Mouse (Mus musculus) left cerebral cortex, postnatal 10 days (tissue): ENCODE measurements around the gene Acp1. TPM values are rescaled to one million over a fixed set of nuclear protein-coding genes. Genes with fewer than 3 reads are reported as not detected.

Experiments used
- DNase-seq, 2 experiments: peaks; one replicate each; pipeline ENCODE4 v3.0.0; 2021 to 2022; ENCODE audit warnings: low spot score in 2 of 2, mixed read lengths in 1 of 2; ENCODE audit errors: extremely low spot score in 1 of 2
- intact Hi-C: fragments of 180-260 bp; cut with DNase I; formaldehyde crosslinking; loops from one replicate; pipeline ENCODE4 v1.15.1; 2025
- total RNA-seq, 2 experiments: library from RNA; stranded (reverse); gene quantifications; 2 replicates each; pipeline ENCODE4 v1.2.3; 2021

Gene Acp1
- 10 to 100 TPM; 49.7 to 52.4 TPM for total RNA-seq

GRCm38 (mm10) chr12:30911261-30912047 lies at the start of gene Acp1, which contains the start of gene Sh3yl1:
Gene Acp1, minus strand, starts transcription at chr12:30911589.
Gene Sh3yl1, plus strand, starts transcription at chr12:30911668.
- peak; percentile 92 to 95 for DNase-seq
- intact Hi-C loops = no loop called here

DNA sequence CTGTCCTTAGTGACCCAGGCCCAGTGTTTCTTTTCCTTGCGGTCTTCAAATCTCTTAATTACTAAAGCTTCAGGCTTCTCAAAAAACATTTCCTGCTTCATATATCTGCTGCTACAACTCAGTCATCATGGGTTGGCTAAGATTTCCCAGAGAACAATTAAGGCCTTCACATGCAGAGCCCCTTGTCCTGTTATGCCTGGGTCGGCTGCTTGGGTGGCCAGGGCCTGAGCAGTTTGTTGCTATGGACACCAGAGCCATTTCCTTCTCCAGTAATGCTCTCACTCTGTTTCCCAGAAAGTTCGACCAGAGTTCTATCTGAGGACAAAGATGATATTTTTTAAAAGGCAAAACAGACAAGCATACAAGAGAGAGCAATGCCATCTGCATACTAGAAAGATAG lies 32.8 kb upstream of the Acp1 start:
- DNase-seq = no peak
- intact Hi-C loops = no loop called here

- intact Hi-C loops = no loop called here
- no peak for DNase-seq
Measured at GRCm38 (mm10) chr12:30943057-30943986, 31.9 kb upstream of the Acp1 start.

DNA sequence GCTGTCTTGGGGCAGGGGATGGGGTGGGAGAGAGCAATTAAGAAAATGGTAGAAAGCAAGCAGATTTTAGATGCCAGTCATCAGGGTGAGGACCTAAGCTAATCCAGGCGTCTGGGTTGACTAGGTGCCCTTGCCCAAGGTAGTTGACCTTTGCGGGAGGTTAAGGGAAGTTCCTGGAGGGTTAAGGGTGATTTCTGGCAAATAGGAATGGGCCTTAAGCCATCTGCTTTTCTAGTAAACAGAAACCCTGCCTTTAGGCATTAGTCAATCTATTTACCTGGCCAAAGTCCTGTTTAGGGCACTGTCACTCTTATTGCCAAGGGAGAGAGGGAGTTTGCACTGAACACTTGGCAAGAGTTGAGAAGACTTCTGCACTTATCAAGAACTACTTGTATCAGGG lies 25.5 kb upstream of the Acp1 start:
- intact Hi-C loops = no loop called here
- DNase-seq = no peak

- intact Hi-C loops = no loop called here
- DNase-seq = no peak
Measured at GRCm38 (mm10) chr12:30933299-30933698, 21.9 kb upstream of the Acp1 start.

DNA sequence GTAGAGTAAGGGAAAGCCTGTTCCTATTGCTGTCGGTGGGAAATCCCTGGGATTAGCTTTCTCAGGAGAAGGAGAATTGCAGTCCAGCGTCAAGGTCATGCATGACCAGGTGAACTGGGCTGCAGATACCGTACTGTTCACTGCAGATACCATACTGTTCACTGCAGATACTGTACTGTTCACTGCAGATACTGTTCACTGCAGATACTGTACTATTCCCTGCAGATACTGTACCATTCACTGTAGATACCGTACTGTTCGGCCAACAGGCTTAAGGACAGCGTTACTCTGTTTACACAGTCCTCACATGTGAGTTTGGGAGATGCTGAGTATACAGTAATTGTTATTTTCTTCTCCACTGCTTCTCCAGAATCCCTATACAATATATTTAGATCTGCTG lies 16.8 kb upstream of the Acp1 start:
- intact Hi-C loops = no loop called here
- DNase-seq = no peak

DNA sequence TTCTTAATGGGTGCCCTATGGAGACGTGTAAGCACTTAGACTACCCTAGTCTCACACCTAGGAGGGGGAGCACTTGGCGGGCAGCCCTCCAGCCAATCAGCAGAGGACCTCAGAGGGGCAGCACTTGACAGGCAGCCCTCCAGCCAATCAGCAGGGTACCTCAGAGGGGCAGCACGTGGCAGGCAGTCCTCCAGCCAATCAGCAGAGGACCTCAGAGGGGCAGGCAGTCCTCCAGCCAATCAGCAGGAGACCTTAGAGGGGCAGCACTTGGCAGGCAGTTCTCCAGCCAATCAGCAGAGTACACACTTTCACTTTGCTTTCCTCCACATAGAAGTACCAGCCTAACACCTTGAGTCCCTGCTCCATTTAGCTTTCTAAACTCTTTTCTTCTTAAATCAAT lies 11.0 kb upstream of the Acp1 start:
- intact Hi-C loops = no loop called here
- no peak for DNase-seq

- no peak for DNase-seq
- intact Hi-C loops = no loop called here
Measured at GRCm38 (mm10) chr12:30912840-30913239, 1.5 kb upstream of the Acp1 start.

DNA sequence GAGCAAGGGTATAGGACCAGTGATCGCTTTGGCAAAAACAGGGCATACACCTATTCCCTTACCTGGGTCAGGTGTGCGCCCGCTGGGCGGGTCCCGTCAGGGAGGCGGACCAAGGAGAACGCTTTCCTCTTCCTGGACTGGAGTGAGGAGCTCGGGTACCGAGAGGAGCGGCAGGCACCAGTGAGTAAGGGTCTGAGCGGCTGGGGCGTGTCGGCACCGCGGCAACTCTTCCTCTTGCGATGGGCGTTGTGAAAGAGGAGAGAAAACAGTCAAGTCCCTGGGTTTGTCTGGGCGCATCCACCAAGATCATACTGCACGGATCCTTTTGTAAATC lies 626 bp upstream of the Acp1 start:
- intact Hi-C loops = no loop called here
- DNase-seq = peak; percentile 39 to 41

DNA sequence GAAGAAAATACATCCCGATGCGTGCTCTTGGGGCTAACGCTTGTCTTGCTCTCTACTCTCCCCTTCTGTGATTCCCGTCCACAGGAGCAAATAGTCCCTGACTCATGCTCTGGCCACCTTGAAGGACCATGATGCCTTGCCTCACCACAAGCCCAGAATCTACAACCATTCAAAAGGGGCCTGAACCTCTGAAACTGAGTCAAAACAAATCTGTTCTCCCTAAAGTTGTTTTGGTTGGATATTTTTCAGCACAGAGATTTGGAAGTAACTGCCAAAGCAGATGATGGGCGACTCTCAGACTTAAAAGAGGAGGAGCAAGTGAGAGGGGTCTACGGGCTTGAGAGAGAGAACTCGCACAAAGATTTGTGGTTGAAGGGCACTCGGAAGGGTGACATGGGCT lies 529 bp downstream of the Acp1 start:
- intact Hi-C loops = no loop called here
- no peak for DNase-seq

GRCm38 (mm10) chr12:30909881-30910280 lies 1.5 kb downstream of the Acp1 start:
- intact Hi-C loops = no loop called here
- DNase-seq = no peak

DNA sequence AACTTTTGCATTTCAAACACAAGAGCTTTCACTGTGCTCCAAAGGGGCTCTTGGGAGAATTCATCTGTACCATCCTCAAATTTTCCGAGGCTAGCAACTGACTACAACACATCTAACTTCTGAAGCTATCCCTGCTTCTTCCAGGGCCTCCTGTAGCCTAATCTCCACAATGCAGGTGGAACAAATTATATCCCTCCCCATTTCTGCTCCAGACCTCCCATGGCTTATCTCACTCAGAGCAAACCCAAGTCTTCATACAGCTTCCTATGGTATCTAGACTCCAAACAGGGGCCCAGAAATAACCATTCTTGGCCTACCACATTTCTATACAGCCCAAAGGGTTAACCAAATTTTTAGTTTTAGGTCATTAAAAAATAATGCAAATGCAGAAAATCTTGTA lies 2.7 kb downstream of the Acp1 start:
- no peak for DNase-seq
- intact Hi-C loops = no loop called here

DNA sequence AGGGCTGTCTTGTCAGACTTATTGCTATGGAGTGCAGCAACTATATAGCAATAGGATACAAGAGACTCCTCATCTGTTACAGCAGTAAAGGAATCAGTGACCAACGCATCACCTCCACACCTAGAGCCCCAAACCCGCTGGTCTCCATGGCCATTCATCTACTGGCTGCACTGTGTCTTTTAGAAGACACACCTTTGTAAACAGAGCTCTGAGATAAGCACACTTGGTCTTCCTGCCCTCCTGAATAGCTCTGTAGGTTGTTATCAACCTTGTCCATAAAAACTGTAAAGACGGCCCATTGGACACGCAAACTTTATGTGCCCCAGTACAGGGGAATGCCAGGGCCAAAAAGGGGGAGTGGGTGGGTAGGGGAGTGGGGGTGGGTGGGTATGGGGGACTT lies 14.3 kb downstream of the Acp1 start:
- no peak for DNase-seq
- intact Hi-C loops = no loop called here

GRCm38 (mm10) chr12:30891438-30891837 lies 20.0 kb downstream of the Acp1 start:
- no peak for DNase-seq
- intact Hi-C loops = loop anchor here (2.0 kb wide), 1 partner anchor 295 kb away; no protein-coding TSS in a partner anchor

GRCm38 (mm10) chr12:30890067-30890466 lies 21.3 kb downstream of the Acp1 start:
- peak; percentile 66 to 71 for DNase-seq
- intact Hi-C loops = loop anchor here (2.0 kb wide), 1 partner anchor 293 kb away; no protein-coding TSS in a partner anchor

GRCm38 (mm10) chr12:30888003-30888402 lies 23.4 kb downstream of the Acp1 start:
- DNase-seq = no peak
- intact Hi-C loops = loop anchor here (10.0 kb wide), 2 partner anchors 193 to 843 kb away; no protein-coding TSS in a partner anchor

DNA sequence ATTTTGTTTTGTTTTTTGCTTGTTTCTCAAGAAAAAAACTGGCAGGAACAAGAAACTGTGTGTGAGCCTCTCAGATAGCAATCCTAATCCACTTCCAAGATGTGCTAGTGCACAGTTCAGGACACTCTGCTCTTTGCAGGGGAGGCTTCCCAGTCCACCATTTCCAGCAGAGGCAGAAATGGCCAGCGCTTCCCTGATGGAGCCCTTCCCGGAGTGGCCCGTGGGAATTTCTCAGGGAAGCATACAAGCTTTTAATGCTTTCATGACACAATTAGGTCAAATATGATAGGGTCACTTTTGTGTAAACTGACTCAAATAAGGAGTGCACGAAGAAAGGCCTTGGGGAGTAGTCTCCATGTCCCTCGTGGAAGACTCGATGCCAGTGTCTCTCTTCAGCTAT lies 25.5 kb downstream of the Acp1 start:
- DNase-seq = no peak
- intact Hi-C loops = loop anchor here (10.0 kb wide), 2 partner anchors 191 to 841 kb away; no protein-coding TSS in a partner anchor

- peak in 1 of 2 experiments; percentile 19 for DNase-seq
- intact Hi-C loops = loop anchor here (10.0 kb wide), 2 partner anchors 190 to 840 kb away; no protein-coding TSS in a partner anchor
Measured at GRCm38 (mm10) chr12:30884622-30885230, 26.7 kb downstream of the Acp1 start.

DNA sequence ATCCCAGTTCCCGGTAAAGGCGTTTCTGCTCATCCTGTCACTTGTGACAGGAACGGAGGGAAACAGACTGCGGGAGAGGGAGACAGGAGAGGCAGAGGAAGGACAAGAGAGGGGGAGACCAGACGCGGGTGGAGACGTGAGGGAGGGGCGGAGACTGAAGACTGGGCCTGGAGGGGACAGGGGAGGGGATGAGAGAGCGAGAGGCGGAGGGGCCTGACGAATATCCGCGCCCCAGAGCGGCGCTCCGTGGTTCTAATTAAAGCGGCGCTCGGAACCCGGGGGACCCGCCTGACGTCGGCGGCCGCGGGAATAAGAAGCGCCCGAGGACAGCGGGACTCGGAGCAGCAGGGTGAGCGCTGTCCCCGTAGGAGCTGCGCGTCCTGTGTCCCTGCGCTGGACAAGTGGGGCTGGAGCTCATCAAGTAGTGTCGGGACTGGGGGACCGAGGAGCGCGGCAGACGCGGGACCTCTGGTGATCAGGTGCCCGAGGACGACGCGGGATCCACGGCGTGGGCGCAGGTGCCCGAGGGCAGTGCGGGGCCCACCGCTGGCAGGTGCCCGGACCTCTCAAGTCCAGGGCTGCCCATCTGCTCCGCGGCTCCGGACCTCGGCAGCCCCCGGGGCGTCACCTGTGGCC lies 27.3 kb downstream of the Acp1 start, which contains the start of gene Alkal2:
Gene Alkal2, plus strand, starts transcription at position 337 of the 636 bp plus-strand sequence.
- peak in 1 of 2 experiments; percentile 30 for DNase-seq
- intact Hi-C loops = loop anchor here (10.0 kb wide), 2 partner anchors 189 to 839 kb away; no protein-coding TSS in a partner anchor
